Mouse (Mus musculus) testis, postnatal 14 days (tissue): Measurements from ENCODE around the gene Ttc22.

Experiments used
- DNase-seq: peaks from one replicate; pipeline ENCODE4 v3.0.0; 2021; ENCODE audit warnings: low spot score

The Ttc22 gene

GRCm38 (mm10) chr4:106622030-106622493 is at the start of gene Ttc22:
Gene Ttc22 (plus strand): TSS chr4:106622432.
- no peak for DNase-seq

DNA sequence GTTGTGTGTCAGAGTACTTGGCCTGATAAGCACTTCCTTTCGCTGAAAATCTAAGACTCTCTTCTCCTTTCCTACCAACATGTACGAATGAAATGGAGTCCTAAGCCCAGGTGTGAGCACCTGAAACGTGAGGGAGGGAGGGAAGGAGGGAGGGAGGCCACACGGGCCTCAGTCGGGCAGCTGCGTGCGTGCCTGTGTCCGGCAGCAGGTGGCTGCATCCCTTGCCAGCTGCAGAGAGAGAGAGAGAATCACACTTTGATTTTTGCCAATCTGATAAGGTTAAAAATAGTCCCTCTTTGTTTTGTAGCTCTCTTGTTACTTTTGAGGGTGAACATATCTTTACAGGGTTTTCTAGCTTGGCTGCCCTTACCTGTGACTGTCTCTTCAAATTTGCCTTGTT is 47.2 kb upstream of the Ttc22 start:
- DNase-seq = no peak

DNA sequence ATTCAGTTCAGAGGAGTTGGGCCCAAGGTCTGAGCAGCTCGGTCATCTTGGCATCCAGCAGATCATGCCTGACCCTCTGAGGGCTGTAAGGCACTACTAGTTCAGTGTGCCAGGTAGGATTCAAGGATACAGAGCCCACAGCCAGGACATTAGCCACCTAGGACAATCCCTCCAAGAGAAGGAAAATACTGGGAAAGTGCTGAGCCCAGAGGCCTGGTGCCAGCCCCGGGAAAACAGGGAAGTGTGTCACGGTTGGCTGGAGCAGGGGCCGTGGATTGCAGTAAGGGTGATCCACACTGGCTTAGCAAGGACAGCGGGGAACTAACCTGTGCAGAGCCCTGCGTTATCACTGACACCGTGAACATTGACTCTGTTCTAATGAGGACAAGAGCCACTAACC is 44.7 kb upstream of the Ttc22 start:
- no peak for DNase-seq

- no peak for DNase-seq
These were observed 40.9 kb upstream of the Ttc22 start for GRCm38 (mm10) chr4:106581176-106581864.

- DNase-seq = no peak
These were observed 40.4 kb upstream of the Ttc22 start for GRCm38 (mm10) chr4:106581865-106582204.

DNA sequence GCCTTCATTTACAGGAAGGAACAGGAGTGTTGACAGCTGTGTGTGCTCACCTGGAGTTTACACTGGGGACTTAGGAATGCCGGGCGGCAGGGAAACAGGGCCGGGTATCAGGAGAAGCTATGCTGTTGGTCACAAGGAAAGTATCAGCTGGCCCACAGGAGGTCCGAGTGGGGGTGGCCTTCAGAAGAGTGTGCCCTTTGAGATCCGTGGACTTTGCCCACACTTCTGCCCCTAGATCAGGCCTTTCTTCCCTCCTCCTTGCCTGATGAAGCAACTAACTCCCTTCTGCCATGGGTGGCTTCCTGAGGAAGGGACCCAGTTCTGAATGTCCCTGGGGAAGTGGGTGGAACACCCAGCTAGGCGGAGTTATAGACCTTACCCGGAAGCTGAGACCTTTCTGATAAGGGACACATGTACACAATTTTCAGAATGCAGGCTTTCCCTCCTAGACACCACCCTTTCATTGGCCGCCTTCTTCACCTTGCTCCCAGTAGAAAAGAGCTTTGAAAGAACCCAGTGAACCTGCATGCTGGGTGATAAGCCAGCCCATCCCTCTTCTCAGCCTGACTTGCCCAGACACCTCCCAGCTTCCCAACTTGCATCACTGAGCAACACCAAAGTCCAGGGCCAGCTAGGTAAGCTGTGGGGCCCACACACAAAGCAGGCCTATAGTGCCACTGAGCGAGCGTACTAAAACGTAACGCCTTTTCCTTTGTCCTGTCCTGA is 39.6 kb upstream of the Ttc22 start:
- no peak for DNase-seq

DNA sequence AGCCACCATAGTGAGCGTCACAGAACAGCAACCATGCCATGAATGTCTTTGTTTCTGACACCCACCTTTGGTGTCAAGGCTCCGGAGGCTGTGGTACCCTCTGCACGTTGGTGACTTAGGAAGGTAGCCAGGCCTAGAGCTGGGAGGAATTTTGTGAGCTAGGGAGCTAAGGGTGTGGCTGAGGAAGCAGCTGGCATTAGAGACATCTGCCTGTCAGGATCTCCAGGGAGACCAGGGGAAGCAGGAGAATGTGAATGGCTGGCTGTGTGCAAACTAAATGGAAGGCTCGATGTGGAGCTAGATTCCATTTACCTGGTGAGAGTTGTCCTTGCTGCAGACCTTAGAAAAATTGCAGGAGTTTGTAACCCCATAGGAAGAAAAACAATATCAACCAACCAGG is 37.6 kb upstream of the Ttc22 start:
- DNase-seq = no peak

GRCm38 (mm10) chr4:106587075-106587474 is 35.2 kb upstream of the Ttc22 start:
- DNase-seq = no peak

DNA sequence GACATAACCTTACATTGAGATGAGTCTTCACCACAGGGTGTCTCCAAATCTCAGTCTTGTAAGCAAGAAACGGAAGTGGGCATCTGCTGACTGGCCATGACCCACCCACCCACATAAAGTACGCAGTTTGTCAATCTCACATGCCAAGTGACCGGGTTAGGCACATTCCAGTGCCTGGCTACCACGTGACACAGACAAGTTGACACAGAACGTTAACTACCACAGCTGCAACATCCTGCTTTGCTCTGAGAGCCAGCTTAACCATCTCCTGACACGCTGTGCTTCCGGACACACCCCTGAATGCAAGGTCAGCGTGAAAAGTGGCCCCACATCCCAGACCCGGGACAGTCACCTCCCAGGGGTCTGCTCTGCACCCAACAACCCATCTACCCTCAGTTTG is 32.1 kb upstream of the Ttc22 start:
- DNase-seq = no peak

- no peak for DNase-seq
These were observed 31.4 kb upstream of the Ttc22 start for GRCm38 (mm10) chr4:106590871-106591270.

DNA sequence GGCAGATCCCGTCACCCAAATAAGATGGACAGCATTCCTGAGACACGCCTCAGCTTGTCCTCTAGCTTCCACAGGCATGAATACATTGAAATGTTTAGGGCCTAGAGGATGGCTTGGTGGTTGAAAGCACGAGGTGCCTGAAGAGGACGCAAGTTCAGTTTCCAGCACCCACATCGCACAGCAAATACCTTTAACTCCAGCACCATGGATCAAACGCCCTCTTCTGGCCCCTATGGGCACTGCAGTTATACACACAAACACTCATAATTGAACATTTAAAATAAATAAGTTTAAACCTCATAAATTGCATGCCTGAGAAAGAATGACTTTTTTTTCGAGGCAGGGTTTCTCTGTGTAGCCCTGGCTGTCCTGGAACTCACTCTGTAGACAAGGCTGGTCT is 28.6 kb upstream of the Ttc22 start:
- no peak for DNase-seq

DNA sequence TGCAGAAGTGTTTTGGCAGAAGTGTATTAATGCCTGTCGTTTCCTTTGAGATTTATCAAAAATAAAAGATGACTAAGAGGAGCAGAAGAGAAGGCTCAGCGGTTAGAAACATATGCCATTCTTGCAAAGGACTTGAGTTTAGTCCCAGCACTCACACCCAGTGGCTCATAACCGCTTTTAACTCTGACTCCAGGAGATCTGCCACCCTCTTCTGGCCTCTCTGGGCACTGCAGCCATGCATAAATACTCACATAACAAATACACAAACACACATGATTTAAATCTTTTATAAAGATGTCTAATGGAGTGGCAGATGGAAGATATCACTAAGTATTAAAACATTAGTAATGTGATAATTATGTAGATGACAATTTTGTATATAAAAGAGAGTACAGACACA is 26.0 kb upstream of the Ttc22 start:
- DNase-seq = no peak

GRCm38 (mm10) chr4:106597055-106597454 is 25.2 kb upstream of the Ttc22 start:
- DNase-seq = peak; percentile 49

DNA sequence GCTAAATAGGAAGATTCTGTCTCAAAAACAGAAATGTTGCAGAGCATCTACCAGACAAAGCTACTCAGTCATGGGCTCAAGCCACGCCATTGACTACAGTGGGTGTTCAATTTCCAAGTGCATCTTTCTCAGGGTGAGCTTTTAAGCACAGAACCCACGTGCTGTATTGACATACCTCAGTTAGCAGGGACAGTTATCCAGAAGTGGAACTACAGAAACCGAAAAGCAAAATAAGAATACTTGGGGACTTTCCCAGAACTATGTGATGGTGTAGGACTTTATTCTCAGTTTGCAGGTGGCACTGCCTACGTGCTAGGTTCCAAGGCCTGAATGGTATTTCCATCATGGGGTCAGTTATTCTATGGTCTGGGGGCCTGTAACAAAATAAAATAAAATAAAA is 24.5 kb upstream of the Ttc22 start:
- DNase-seq = no peak

DNA sequence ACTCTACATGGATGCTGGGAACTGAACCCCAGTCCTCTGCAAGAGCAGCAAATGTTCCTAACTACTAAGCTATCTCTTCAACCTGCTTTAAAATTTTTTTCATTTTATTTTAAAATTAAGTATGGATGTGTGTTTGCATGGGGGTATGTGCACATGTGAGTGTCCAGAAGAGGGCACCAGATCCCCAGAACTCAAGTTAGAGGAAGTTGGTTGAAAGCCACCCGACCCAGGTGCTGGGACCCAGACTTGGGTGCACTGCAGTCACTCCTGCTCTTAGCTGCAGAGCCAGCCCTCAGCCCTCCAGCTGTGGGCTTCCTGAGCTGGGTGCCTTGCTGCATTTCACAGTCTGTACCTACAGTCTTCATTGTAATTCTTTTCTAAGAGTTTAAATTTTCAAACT is 22.8 kb upstream of the Ttc22 start:
- DNase-seq = no peak

DNA sequence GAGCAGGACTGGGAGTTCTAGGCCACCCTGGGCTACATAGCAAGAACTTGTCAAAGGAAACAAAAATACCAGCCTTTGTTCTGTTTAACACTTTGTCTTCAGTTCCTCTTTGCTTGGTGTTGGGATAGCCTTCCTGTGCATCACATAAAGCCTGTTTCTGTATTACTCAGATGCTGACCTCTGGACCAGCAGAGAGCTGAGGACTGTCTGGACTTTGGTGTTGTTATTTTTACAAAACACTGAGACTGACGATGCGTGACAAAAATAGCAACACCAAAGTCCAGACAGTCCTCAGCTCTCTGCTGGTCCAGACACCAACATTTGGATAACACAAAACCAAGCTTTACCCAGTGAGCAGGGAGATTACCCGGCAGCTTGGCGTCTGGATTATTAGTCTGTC is 21.5 kb upstream of the Ttc22 start:
- no peak for DNase-seq

DNA sequence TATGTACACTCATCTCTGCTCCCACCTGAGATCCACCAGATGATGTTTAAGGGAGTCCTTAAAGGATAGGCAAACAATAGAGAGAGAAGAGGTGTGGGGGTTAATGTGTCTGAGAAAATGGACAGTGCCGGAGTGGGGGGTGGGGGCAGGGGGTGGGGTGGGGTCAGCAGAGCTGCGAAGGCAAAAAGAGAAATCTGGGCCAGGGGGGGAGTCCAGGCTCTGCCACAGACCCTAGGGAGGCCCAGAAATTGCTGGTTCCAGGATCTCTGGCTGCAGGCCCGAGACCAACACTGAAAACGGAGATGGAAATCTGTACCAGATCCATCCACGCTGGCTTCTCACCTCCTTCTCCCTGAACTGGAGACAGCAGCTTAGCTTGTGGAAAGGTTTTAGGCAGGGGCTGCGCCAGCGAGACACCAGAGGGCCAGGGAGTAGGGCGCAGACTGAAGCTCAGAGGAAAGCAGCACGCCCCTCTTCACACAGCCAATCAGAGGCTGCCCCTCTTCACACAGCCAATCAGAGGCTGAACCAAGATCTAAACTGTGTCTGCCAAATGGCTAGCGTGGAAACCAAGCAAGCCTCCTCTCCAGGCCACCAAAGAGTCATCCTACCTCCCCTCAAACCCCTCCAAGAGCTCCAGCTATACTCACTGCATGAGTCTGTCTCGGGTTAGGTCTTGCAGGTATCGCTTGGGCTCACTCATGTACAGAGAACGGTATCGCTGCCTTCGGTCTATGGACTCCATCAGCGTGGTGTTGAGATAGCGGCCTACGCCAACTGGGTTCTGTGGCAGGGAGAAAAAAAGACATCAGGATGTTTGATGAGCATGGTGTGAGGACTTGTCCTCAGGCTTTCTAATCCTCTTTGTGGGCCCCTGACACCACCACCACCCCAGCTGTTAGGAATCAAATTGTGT is 15.3 kb upstream of the Ttc22 start:
- peak; percentile 72 for DNase-seq

DNA sequence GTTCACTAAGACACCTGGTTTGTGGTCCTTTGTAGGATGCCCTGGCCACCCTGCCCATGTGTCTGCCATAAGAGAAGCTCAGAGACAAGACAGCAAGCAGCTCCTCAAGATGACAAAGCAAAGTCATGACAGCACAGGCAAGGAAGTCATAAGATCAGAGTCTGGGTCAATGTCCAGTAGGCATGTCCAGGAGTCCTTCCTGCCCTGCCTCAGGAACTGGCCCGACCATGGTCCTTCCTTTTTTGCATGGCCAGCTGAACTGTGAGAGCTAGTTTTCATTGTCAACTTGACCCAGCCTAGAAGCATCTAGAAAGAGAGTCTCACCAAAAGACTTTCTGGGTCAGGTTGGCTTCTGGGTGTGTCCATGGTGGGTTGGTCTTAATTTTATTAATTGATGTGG is 14.3 kb upstream of the Ttc22 start:
- no peak for DNase-seq

DNA sequence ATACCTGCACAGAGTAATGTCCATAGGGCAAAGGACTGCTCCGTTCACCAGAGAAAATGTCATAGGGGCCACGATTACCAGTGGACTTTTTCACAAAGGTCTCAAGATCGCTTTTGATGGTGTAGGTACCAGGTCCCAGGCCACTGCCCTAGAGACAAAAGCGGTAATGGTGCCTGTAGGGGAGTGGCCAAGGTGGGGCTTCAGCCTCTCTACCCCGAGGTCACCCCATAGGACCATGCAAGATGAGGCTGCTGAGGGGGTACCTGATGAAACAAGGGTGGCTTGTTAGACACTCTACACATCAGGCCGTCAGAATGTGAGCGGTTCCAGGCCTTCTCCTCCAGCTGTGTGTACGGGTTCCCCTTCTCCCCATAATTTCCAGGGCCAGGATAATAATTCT is 9.1 kb upstream of the Ttc22 start:
- DNase-seq = no peak

DNA sequence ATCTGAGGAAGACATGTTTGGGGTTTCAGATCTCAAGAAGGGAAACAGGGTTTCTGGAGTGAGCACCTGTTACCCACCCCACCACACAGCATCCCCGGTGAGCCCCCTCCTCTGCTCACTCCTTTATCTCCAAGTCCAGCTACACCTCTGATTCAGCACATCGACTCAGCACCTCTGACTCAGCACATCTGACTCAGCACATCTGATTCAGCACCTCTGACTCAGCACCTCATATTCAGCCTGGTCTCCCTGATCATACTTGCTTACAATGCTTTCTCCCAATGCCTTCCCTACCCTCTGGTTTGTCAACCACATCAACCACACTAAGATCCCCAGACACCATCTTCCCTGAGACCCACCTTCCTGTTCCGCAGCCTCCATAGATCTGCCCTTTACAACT is 8.7 kb upstream of the Ttc22 start:
- DNase-seq = no peak

DNA sequence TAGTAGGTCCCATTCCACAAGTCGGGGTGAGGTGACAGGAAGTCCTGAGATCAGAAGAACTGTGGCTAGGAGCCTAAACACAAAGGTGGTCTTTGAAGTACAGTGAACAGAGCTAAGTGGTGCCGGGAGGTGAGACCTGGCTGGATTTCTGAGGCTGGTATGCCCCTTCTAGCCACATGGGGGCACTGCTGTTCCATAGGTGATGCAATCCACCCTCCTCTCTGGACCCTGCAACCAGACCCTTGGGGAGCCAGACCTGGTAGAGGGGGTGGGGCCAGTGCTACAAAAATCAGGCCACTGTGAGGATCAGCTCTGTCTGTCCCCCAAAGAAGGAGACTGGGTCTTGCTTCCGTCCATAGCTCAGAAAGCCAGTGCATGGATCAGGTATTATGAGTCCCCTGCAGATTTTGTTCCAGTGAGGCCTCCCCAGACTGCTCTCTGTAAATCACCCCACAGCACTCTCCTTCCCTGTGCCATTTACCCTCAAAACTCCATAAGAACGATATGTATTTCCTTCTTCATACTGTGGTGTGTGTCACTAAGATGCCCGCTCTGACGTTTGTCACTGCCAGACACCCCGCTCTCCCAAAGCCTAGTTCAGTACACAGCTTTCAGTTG is 7.9 kb upstream of the Ttc22 start:
- peak; percentile 44 for DNase-seq

GRCm38 (mm10) chr4:106614881-106615280 is 7.4 kb upstream of the Ttc22 start:
- no peak for DNase-seq
